11 mouse cellular contexts compared by ENCODE assay signal in genomic region chr8:45858391-45858790, GRCm38 (mm10). TPM values are rescaled to one million over a fixed set of nuclear protein-coding genes. Genes with fewer than 3 reads are reported as not detected.
A peak's percentile ranks its signal among the peaks of the same experiment; 100 is the strongest.
DNase-seq lines count a peak whose midpoint lies in the region.
"Had no signal": no experiment of that assay in that cellular context is flagged by ENCODE, and none has a peak within 500 bp of the region (broad histone marks: within the 10 kb centered on the region; RNA-seq: fewer than 3 reads in every experiment).

No protein-coding gene starts in this region.

- H3K36me3 ChIP-seq in limb, embryonic 10.5 days, result no peaks in the 10 kb centered on the region
- H3K36me3 ChIP-seq: midbrain, embryonic 12.5 days had no signal

- WGBS in limb, embryonic 10.5 days, result 20% methylated on average over 9 of the region's 9 CpGs

- H3K9me3 ChIP-seq in limb, embryonic 10.5 days (replicated peaks), result no peaks in the 10 kb centered on the region
- H3K9me3 ChIP-seq: midbrain, embryonic 12.5 days had no signal

- H3K27ac ChIP-seq in limb, embryonic 10.5 days, result peak overlapping the region; percentile 68
- H3K27ac ChIP-seq: midbrain, embryonic 12.5 days had no signal

- no peaks in the 10 kb centered on the region for H3K27me3 ChIP-seq in limb, embryonic 10.5 days (ENCODE audit: low read depth, poor library complexity, severe bottlenecking)
- H3K27me3 ChIP-seq: midbrain, embryonic 12.5 days had no signal

- no peak overlapping the region for H3K4me3 ChIP-seq in limb, embryonic 10.5 days
- H3K4me3 ChIP-seq: midbrain, embryonic 12.5 days had no signal

- peak; percentile 37 to 71 for DNase-seq in urinary bladder, adult 18-20 months (ENCODE audit: low spot score in 2 of 2)
- no peak for DNase-seq in urinary bladder, postnatal 10 days (ENCODE audit: low spot score)
- peak; percentile 89 for DNase-seq in fat pad, adult 2 months (ENCODE audit: extremely low read depth, low read depth, low spot score)
- peak; percentile 58 for DNase-seq in limb, embryonic 10.5 days (ENCODE audit: low spot score)
- peak; percentile 62 to 73 for DNase-seq in urinary bladder, postnatal 36 days (ENCODE audit: low spot score in 2 of 2)
- DNase-seq in right cerebral cortex, postnatal 4 days, result no peak
- DNase-seq in adrenal gland, adult 2 months, result no peak
- DNase-seq in cerebellum, adult 18-20 months, result no peak
- DNase-seq: forebrain, postnatal 0 days; thymus, postnatal 4 days had no signal

- H3K4me1 ChIP-seq in limb, embryonic 10.5 days, result peaks cover 23% of the 10 kb centered on the region

RNA-seq across cellular contexts. Expression of gene Pdlim3, which starts 26.9 kb away (rescaled TPM):
- polyA plus RNA-seq in limb, embryonic 10.5 days (2016; fragmentation: Nextera tagmentation; extraction: Ambion mirVana), result 4.4 and 6.7 TPM in 2 replicates
- 1 to 10 TPM; 1.3 to 1.7 TPM for total RNA-seq in adrenal gland, adult 2 months (2021)
- polyA plus RNA-seq in adrenal gland, adult 2 months (2012; rRNA removed), result 0.90 and 1.3 TPM in 2 replicates

Comparison
In these comparisons a context has a peak if more than half of its experiments do, and no peak if none do; other contexts are left out.
1. DNase-seq: peak in urinary bladder, adult 18-20 months (2 of 2), fat pad, adult 2 months (single experiment), limb, embryonic 10.5 days (single experiment) and urinary bladder, postnatal 36 days (2 of 2); none in urinary bladder, postnatal 10 days (single experiment), right cerebral cortex, postnatal 4 days (single experiment), adrenal gland, adult 2 months (single experiment) and cerebellum, adult 18-20 months (0 of 2).